Mouse (Mus musculus) MEL (cell line): ENCODE data around the gene Mpzl1. TPM values are rescaled to one million over a fixed set of nuclear protein-coding genes. Genes with fewer than 3 reads are reported as not detected.

Source experiments
- DNase-seq: peaks from one replicate; pipeline ENCODE4 v3.0.0; 2011; ENCODE audit warnings: low read depth, low spot score
- H3K27ac ChIP-seq: 2 replicates; pipeline ENCODE4 v1.5.1; 2012; ENCODE audit warnings: low read depth, mild to moderate bottlenecking, control low read depth, low read length, moderate library complexity; ENCODE audit not compliant: control insufficient read depth
- H3K27me3 ChIP-seq, 2 experiments: fragments of 150-350 bp in 1 of 2; sonication (generic) in 1 of 2; 2 replicates each; pipeline ENCODE4 v1.6.1; 2012; ENCODE audit warnings: low read length in 2 of 2, mild to moderate bottlenecking in 2 of 2, improper control_type of control experiment in 1 of 2, moderate library complexity in 1 of 2; ENCODE audit not compliant: insufficient read depth in 2 of 2, control insufficient read depth in 1 of 2
- H3K36me3 ChIP-seq, 2 experiments: 2 replicates each; pipeline ENCODE4 v1.6.1; 2012 to 2014; ENCODE audit warnings: low read length in 2 of 2, improper control_type of control experiment in 1 of 2, inconsistent platforms in 1 of 2, mild to moderate bottlenecking in 1 of 2; ENCODE audit not compliant: insufficient read depth in 2 of 2, control insufficient read depth in 1 of 2
- H3K4me1 ChIP-seq, 2 experiments: fragments of 150-350 bp in 1 of 2; sonication (generic) in 1 of 2; 2 replicates each; pipeline ENCODE4 v1.6.1; 2012; ENCODE audit warnings: low read length in 2 of 2, improper control_type of control experiment in 1 of 2, mild to moderate bottlenecking in 1 of 2; ENCODE audit not compliant: insufficient read depth in 2 of 2, control insufficient read depth in 1 of 2
- H3K4me3 ChIP-seq, 2 experiments: fragments of 150-350 bp in 1 of 2; sonication (generic) in 1 of 2; 2 replicates each; pipeline ENCODE4 v1.5.1; 2012; ENCODE audit warnings: low read depth in 2 of 2, low read length in 2 of 2, mild to moderate bottlenecking in 2 of 2, moderate library complexity in 2 of 2, control low read depth in 1 of 2, improper control_type of control experiment in 1 of 2; ENCODE audit not compliant: control insufficient read depth in 1 of 2, insufficient read depth in 1 of 2
- H3K79me2 ChIP-seq: 2 replicates; pipeline ENCODE4 v1.6.1; 2012; ENCODE audit warnings: mild to moderate bottlenecking, low read length, moderate library complexity; ENCODE audit not compliant: control insufficient read depth, poor library complexity, insufficient read depth
- H3K9ac ChIP-seq: 2 replicates; pipeline ENCODE4 v1.6.1; 2012; ENCODE audit warnings: low read depth, mild to moderate bottlenecking, control low read depth, low read length, moderate library complexity; ENCODE audit not compliant: control insufficient read depth, poor library complexity, severe bottlenecking
- H3K9me3 ChIP-seq: fragments of 150-350 bp; sonication (generic); replicated peaks from 2 replicates; pipeline ENCODE4 v1.6.1; 2012; ENCODE audit warnings: mild to moderate bottlenecking, low read length, improper control_type of control experiment, moderate library complexity; ENCODE audit not compliant: insufficient read depth
- BHLHE40 ChIP-seq: IDR thresholded peaks from 2 replicates; pipeline ENCODE4 v1.6.1; 2012; ENCODE audit warnings: low read depth, mild to moderate bottlenecking, inconsistent platforms, low read length, improper control_type of control experiment, borderline replicate concordance
- CHD2 ChIP-seq: IDR thresholded peaks from 2 replicates; pipeline ENCODE4 v1.6.1; 2011; ENCODE audit warnings: low read length, improper control_type of control experiment
- CTCF ChIP-seq, 3 experiments: IDR thresholded peaks in 2 of 3; conservative IDR thresholded peaks in 1 of 3; 2 replicates each; pipeline ENCODE4 v1.5.1; 2011 to 2012; ENCODE audit warnings: low read length in 3 of 3, low read depth in 2 of 3, mild to moderate bottlenecking in 2 of 3, improper control_type of control experiment in 1 of 3, inconsistent platforms in 1 of 3, mixed read lengths in 1 of 3, moderate library complexity in 1 of 3; ENCODE audit not compliant: control insufficient read depth in 1 of 3, insufficient read depth in 1 of 3, poor library complexity in 1 of 3, severe bottlenecking in 1 of 3
- ETS1 ChIP-seq: IDR thresholded peaks from 2 replicates; pipeline ENCODE4 v1.6.1; 2012; ENCODE audit warnings: low read depth, mild to moderate bottlenecking, inconsistent platforms, low read length, improper control_type of control experiment, moderate library complexity
- GABPA ChIP-seq: IDR thresholded peaks from 2 replicates; pipeline ENCODE4 v1.6.1; 2012; ENCODE audit warnings: low read depth, mild to moderate bottlenecking, inconsistent platforms, low read length, improper control_type of control experiment, moderate library complexity
- GATA1 ChIP-seq: IDR thresholded peaks from 2 replicates; pipeline ENCODE4 v1.6.1; 2011; ENCODE audit warnings: low read depth, low read length, improper control_type of control experiment
- MEF2A ChIP-seq: IDR thresholded peaks from 2 replicates; pipeline ENCODE4 v1.6.1; 2014; ENCODE audit warnings: low read depth, mild to moderate bottlenecking, inconsistent platforms, low read length, improper control_type of control experiment; ENCODE audit not compliant: poor library complexity, insufficient replicate concordance, severe bottlenecking; ENCODE audit errors: extremely low read depth
- MYC ChIP-seq: IDR thresholded peaks from 2 replicates; pipeline ENCODE4 v1.6.1; 2011; ENCODE audit warnings: low read depth, mild to moderate bottlenecking, low read length, improper control_type of control experiment, moderate library complexity
- NELFE ChIP-seq: IDR thresholded peaks from 2 replicates; pipeline ENCODE4 v1.6.1; 2011; ENCODE audit warnings: low read depth, low read length, improper control_type of control experiment
- POLR2AphosphoS2 ChIP-seq: IDR thresholded peaks from 2 replicates; pipeline ENCODE4 v1.6.1; 2011; ENCODE audit warnings: low read length, improper control_type of control experiment
- POLR2AphosphoS5 ChIP-seq: IDR thresholded peaks from 2 replicates; pipeline ENCODE4 v1.6.1; 2012; ENCODE audit warnings: low read depth, borderline replicate concordance, mild to moderate bottlenecking, inconsistent platforms, low read length, moderate library complexity, mixed read lengths
- RAD21 ChIP-seq: IDR thresholded peaks from 2 replicates; pipeline ENCODE4 v1.6.1; 2011; ENCODE audit warnings: mild to moderate bottlenecking, low read depth, low read length, improper control_type of control experiment
- RCOR1 ChIP-seq: IDR thresholded peaks from 2 replicates; pipeline ENCODE4 v1.6.1; 2012; ENCODE audit warnings: low read depth, mild to moderate bottlenecking, inconsistent platforms, low read length, improper control_type of control experiment
- SIN3A ChIP-seq: IDR thresholded peaks from 2 replicates; pipeline ENCODE4 v1.6.1; 2012; ENCODE audit warnings: low read length, improper control_type of control experiment, inconsistent platforms
- SMC3 ChIP-seq: IDR thresholded peaks from 2 replicates; pipeline ENCODE4 v1.6.1; 2011; ENCODE audit warnings: low read depth, low read length, improper control_type of control experiment
- TAL1 ChIP-seq: IDR thresholded peaks from 2 replicates; pipeline ENCODE4 v1.6.1; 2012; ENCODE audit warnings: mild to moderate bottlenecking, inconsistent platforms, low read length, moderate library complexity, mixed read lengths
- UBTF ChIP-seq: IDR thresholded peaks from 2 replicates; pipeline ENCODE4 v1.6.1; 2012; ENCODE audit warnings: low read depth, mild to moderate bottlenecking, inconsistent platforms, low read length, improper control_type of control experiment, moderate library complexity, borderline replicate concordance; ENCODE audit not compliant: insufficient read depth
- USF1 ChIP-seq: IDR thresholded peaks from 2 replicates; pipeline ENCODE4 v1.6.1; 2014; ENCODE audit warnings: low read depth, mild to moderate bottlenecking, inconsistent platforms, low read length, improper control_type of control experiment, moderate library complexity
- polyA plus RNA-seq, 2 experiments: library from polyadenylated mRNA; stranded (reverse) in 1 of 2; unstranded in 1 of 2; fragments of >175 nt in 1 of 2; fragments of >200 nt in 1 of 2; gene quantifications; 2 replicates each; pipeline versions ENCODE4 v1.2.1 to v1.2.4; 2012; ENCODE audit warnings: low replicate concordance in 2 of 2, low read depth in 1 of 2; ENCODE audit not compliant: insufficient read length in 2 of 2, insufficient read depth in 1 of 2, missing spikeins in 1 of 2
- total RNA-seq: library from RNA; depleted of rRNA; stranded (reverse); fragments of 300-350 nt; gene quantifications from 2 replicates; pipeline ENCODE4 v1.2.3, GENCODE M21; 2012

Gene Mpzl1
- total and polyA plus RNA-seq, 3 experiments, result 3.2 to 19.8 TPM; not detected in 1

DNA sequence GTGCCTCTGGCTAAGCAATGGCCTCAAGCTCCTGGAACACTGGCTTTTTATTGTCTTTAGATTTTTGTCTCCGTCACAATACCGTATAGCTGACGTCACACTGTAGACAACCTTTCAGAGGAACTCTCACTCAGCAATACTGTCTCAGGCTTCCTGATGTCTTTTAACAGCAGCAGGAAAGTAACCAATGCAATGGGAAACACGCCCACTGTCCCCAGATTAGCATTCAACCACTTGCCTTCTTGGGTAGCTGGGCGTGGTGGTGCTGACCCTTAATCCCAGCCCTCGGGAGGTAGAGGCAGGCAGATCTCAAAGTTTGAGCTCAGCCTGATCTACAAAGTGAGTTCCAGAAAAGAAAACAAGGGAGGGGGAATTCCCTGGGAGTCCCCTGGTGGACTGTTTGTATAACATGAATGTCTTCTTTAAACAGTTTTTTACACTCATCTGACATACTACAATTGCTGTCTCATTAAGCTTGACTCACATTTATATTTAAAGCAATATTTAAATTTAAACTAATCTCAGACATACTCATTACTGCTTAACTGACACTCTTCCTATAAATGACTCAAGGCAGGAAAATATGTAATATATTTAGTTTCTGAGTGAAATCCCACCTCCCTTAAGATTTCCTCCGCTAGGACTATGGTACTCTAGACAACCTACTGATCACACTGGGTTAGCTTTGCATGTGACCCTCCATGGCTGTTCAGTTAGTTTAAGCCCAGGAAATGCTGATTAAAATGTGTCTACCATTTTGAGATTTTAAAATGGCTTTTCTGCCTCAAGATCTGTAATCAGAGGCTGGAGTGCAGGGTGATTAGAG, 24.6 kb downstream of the Mpzl1 start:
- H3K4me1 ChIP-seq, result 0 out of 4 replicates have a peak, but pooled peaks cover 0 to 1% of the 10 kb centered on the region in 2 experiments
- DNase-seq, result no peak
- no peaks in the 10 kb centered on the region for H3K27me3 ChIP-seq
- no peak overlapping the region for H3K9ac ChIP-seq
- no peak for TF ChIP-seq MEF2A
- no peak for TF ChIP-seq CTCF (IDR thresholded peaks at IDR 0.05 in 2 of 3, conservative IDR thresholded peaks at IDR 0.05 in 1 of 3; ENCODE audit: control insufficient read depth in 1 of 3, insufficient read depth in 1 of 3, low read depth in 2 of 3, low read length in 3 of 3, poor library complexity in 1 of 3, severe bottlenecking in 1 of 3)
- no peak for TF ChIP-seq MYC
- no peak for TF ChIP-seq SIN3A
- no peak for TF ChIP-seq SMC3
- no peak for TF ChIP-seq RCOR1
- no peak for TF ChIP-seq POLR2AphosphoS2
- TF ChIP-seq ETS1, result no peak
- no peak for TF ChIP-seq UBTF
- no peak for TF ChIP-seq USF1
- TF ChIP-seq CHD2, result no peak
- no peak for TF ChIP-seq TAL1
- no peak for TF ChIP-seq RAD21
- no peak for TF ChIP-seq NELFE
- TF ChIP-seq BHLHE40, result no peak
- no peak for TF ChIP-seq GABPA
- H3K9me3 ChIP-seq, result no peaks in the 10 kb centered on the region
- no peak overlapping the region for H3K27ac ChIP-seq
- H3K4me3 ChIP-seq, result no peak overlapping the region
- H3K79me2 ChIP-seq, result no peaks in the 10 kb centered on the region
- peaks cover 0 to 3% of the 10 kb centered on the region in 2 experiments; a peak in 2 of 4 replicates for H3K36me3 ChIP-seq

DNA sequence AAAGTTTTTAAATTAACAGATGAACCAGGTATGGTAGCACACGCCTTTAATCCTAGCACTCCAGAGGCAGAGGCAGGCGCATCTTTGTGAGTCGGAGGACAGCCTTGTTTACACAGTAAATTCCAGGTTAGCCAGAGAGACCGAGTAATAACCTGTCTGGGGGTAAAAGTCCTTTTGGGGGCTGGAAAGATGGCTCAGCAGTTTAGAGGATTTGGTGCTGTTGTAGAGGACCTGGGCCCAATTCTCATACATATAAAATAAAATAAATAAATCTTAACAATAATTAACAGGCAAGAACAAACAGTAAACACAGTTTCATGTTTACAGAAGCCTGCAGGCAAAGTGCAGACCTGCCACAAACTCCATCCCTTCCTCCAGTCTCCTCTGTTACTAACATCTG, 25.4 kb downstream of the Mpzl1 start:
- no peak for DNase-seq
- H3K9ac ChIP-seq, result no peak overlapping the region
- H3K27me3 ChIP-seq, result no peaks in the 10 kb centered on the region
- no peak overlapping the region for H3K27ac ChIP-seq
- H3K9me3 ChIP-seq, result no peaks in the 10 kb centered on the region
- TF ChIP-seq RCOR1 (no peak), MYC (no peak), GATA1 (no peak), POLR2AphosphoS5 (no peak), SIN3A (no peak)
- H3K36me3 ChIP-seq, result no peaks in the 10 kb centered on the region
- no peak overlapping the region for H3K4me3 ChIP-seq
- no peaks in the 10 kb centered on the region for H3K79me2 ChIP-seq
- H3K4me1 ChIP-seq, result no peaks in the 10 kb centered on the region
